Mouse (Mus musculus) kidney, embryonic 16.5 days (tissue): ENCODE data around the gene Rps6kb1. TPM values are rescaled to one million over a fixed set of nuclear protein-coding genes. Genes with fewer than 3 reads are reported as not detected.
"Not testable (repeated sequence)": the region's sequence is repeated elsewhere in the genome, so short reads cannot be mapped to it uniquely, and the experiment has no call there.

ENCODE experiments used
- ATAC-seq: fragments of 200-750 bp; cut with Nextera tagmentation; 2 replicates; pipeline ENCODE4 v1.8.0; 2017; ENCODE audit warnings: moderate TSS enrichment; ENCODE audit not compliant: low FRiP score, low TSS enrichment
- H3K27ac ChIP-seq: fragments of 300-500 bp; sonication (generic); 2 replicates; pipeline ENCODE4 v1.5.1; 2014; ENCODE audit warnings: low read length
- H3K27me3 ChIP-seq: fragments of 300-500 bp; sonication (generic); 2 replicates; pipeline ENCODE4 v1.6.1; 2014; ENCODE audit warnings: low read length, control low read depth, mixed read lengths; ENCODE audit not compliant: insufficient read depth
- H3K36me3 ChIP-seq: fragments of 300-500 bp; sonication (generic); 2 replicates; pipeline ENCODE4 v1.6.1; 2014; ENCODE audit warnings: low read length, control low read depth, mixed read lengths; ENCODE audit not compliant: insufficient read depth
- H3K4me1 ChIP-seq: fragments of 300-500 bp; sonication (generic); 2 replicates; pipeline ENCODE4 v1.6.1; 2014; ENCODE audit warnings: low read length, control low read depth, mixed read lengths; ENCODE audit not compliant: insufficient read depth
- H3K4me2 ChIP-seq: fragments of 300-500 bp; sonication (generic); replicated peaks from 2 replicates; pipeline ENCODE4 v1.6.1; 2014; ENCODE audit warnings: low read depth, low read length
- H3K4me3 ChIP-seq: fragments of 300-500 bp; sonication (generic); 2 replicates; pipeline ENCODE4 v1.5.1; 2014; ENCODE audit warnings: mild to moderate bottlenecking, low read length
- H3K9ac ChIP-seq: fragments of 300-500 bp; sonication (generic); replicated peaks from 2 replicates; pipeline ENCODE4 v1.6.1; 2014; ENCODE audit warnings: low read length
- H3K9me3 ChIP-seq: fragments of 300-500 bp; sonication (generic); 2 replicates; pipeline ENCODE4 v1.6.1; 2016; ENCODE audit warnings: low read length, control low read depth
- WGBS: fragments of 180-500 bp; shearing (Covaris S2); extraction: QIAGEN DNeasy Blood & Tissue Kit; methylation state at CpG from one replicate; pipeline ENCODE4 v1.1.7; 2014; 5-methylcytosine and 5-hydroxymethylcytosine counted together
- polyA plus RNA-seq: library from polyadenylated mRNA; unstranded; fragments of >200 nt; fragmentation: Nextera tagmentation; extraction: Ambion mirVana; gene quantifications from 2 replicates; pipeline ENCODE4 v1.2.1, GENCODE M21; 2015

Gene Rps6kb1
- polyA plus RNA-seq, 1 experiment from 2014 or later, result 51.6 TPM

DNA sequence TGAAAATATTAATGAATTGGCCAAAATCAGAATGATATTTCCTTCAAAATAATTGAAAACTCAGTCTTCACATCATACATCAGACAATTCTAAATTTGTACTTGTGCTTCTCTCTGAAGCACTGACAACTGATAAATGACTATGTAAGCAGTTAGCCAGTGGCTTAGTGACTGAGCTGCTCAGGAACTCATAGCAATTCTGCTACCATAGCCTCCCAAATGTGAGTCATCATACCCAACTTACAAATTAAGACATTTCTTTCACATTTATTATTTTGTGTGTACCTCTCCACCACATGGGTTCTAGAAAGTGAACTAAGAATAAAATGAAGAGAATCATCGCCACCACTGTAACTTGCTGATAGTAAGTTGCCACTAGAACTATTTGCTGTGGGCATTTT is 53.8 kb downstream of the Rps6kb1 start:
- Histone ChIP-seq H3K36me3 (peaks cover 20% of the 10 kb centered on the region), H3K9me3 (no peaks in the 10 kb centered on the region), H3K9ac (no peak overlapping the region), H3K27me3 (no peaks in the 10 kb centered on the region), H3K4me3 (no peak overlapping the region), H3K4me1 (peaks cover 4% of the 10 kb centered on the region), H3K27ac (no peak overlapping the region), H3K4me2 (no peak overlapping the region)
- 100% methylated on average over 1 of the region's 1 CpGs for WGBS
- ATAC-seq, result no peak

DNA sequence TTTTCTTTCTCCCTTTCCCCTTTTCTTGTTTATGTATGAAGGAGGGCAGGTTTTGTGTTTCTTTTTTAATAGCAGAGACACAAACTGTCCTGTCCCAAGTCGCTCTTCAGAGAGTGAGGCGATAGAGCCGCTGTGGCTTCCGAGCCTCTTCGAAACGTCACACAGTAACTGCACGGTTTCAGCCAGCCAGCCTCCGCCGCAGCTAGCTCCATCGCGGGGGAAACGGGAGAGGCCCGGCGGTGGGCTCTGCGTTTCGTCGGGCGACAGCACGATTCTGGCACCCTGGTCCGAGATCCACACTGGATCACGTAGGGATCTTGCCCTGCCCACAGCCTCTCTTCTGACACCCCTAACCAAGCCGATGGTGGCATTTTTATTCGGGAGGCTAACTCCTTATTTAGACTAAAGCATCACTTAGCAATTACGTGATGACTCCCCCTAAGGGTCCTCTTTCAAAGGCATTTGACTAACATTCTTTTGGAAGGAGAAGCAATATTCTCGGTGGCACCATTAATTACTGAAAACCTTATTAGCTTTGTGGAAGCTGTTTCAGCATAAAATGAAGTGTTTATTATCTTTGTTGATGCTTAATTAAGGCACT is 59.6 kb downstream of the Rps6kb1 start:
- no peaks in the 10 kb centered on the region for H3K27me3 ChIP-seq
- H3K4me2 ChIP-seq, result peak overlapping the region; percentile 72
- WGBS, result under 1% methylated on average over 25 of the region's 25 CpGs
- H3K36me3 ChIP-seq, result 0 out of 2 replicates have a peak, but pooled peaks cover 5% of the 10 kb centered on the region
- H3K4me3 ChIP-seq, result peak overlapping the region; percentile 59
- H3K9ac ChIP-seq, result peak overlapping the region; percentile 69
- no peaks in the 10 kb centered on the region for H3K9me3 ChIP-seq
- peaks cover 9% of the 10 kb centered on the region for H3K4me1 ChIP-seq
- peak; percentile 64 for ATAC-seq
- H3K27ac ChIP-seq, result peak overlapping the region; percentile 86

DNA sequence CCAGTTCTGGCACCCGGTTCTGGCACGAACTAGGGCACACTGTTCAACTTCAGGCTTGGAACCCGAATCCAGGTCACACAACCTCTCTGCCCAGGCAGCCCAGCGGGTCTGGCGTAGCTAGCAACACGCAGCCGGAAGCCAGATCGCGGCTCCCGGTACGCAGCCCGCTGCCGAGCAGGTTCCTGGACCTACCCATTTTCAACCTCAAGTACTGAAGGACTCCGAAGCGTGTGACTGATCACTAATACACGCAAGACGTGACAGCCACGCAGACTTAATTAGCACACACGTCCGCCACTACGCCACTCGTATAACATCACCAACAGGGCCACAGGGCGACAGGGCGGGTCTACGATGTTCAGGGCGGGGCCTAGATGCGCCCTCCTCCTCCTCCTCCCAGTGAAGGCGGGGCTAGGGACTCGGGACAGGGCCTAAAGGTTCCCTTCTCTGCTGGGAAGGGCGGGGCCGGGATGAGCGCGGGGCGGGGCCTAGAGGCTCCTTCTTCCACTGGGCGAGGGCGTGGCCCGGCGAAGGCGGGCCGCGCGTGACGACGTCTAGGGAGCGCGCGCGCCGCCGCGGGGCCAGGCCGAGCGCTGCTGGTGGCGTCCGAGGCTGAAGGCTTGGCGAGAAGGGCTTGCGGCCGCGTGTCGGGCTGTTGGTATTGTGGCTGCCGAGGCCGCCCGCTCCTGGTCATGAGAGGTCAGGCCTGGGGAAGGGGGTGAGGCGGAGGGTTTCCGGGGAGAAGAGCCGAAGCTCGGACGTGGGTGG is 60.3 kb downstream of the Rps6kb1 start, which contains the start of gene Rnft1:
Gene Rnft1 (plus strand): TSS at position 557 of the 768 bp plus-strand sequence.
- H3K4me1 ChIP-seq, result peaks cover 9% of the 10 kb centered on the region
- H3K9me3 ChIP-seq, result no peaks in the 10 kb centered on the region
- H3K4me3 ChIP-seq, result peak within 1 kb of the TSS; percentile 59
- no peaks in the 10 kb centered on the region for H3K27me3 ChIP-seq
- H3K27ac ChIP-seq, result peak within 1 kb of the TSS; percentile 86
- H3K36me3 ChIP-seq, result no peaks in the 10 kb centered on the region
- under 1% methylated on average over 68 of the region's 68 CpGs for WGBS
- ATAC-seq, result peak; percentile 99
- H3K4me2 ChIP-seq, result peak within 1 kb of the TSS; percentile 72
- peak within 1 kb of the TSS; percentile 69 for H3K9ac ChIP-seq

DNA sequence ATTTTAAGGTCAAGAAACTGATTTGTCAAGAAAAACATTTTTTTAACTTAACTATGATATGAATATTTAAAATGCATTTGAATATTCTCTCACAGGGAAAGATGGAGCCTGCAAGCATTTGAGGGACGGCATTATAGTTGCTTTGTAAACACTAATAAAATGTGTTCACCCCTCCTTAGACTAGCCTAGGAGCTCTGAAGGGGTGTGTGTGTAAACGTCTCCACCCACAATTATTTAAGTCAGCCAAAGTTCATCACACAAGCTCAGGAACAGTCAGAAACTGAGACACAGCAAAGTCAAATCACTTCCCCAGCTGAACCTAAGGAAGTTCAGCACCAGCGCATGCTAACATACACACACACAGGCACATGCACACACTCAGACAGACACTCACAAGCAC is 71.0 kb downstream of the Rps6kb1 start:
- H3K27me3 ChIP-seq, result no peaks in the 10 kb centered on the region
- no peaks in the 10 kb centered on the region for H3K9me3 ChIP-seq
- peak overlapping the region; percentile 50 for H3K4me2 ChIP-seq
- 37% methylated on average over 3 of the region's 3 CpGs for WGBS
- H3K4me1 ChIP-seq, result peaks cover 16% of the 10 kb centered on the region; the same call in 1 of the 2 replicates
- H3K4me3 ChIP-seq, result no peak overlapping the region
- no peak for ATAC-seq
- no peak overlapping the region for H3K27ac ChIP-seq
- no peak overlapping the region for H3K9ac ChIP-seq
- H3K36me3 ChIP-seq, result no peaks in the 10 kb centered on the region

DNA sequence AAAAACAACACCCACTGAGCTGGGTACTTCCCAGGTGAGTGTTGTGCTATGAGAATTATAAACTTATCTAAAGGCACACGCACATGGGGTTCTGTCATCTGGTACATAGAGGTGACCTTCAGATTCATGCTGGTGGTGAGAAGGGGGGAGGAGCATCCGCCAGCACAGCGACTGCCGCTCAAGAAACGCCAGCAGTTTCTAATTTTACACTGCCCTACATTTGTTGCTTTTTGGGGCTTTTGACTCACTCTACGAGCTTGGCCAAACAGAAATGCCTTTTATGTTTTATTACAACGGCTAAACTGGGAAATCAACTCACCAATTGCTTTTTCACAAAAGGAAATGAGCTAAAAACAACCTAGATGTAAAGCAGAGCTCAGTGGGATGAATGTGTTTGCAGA is 71.8 kb downstream of the Rps6kb1 start:
- H3K9me3 ChIP-seq, result no peaks in the 10 kb centered on the region
- no peaks in the 10 kb centered on the region for H3K27me3 ChIP-seq
- 19% methylated on average over 7 of the region's 7 CpGs for WGBS
- no peaks in the 10 kb centered on the region for H3K36me3 ChIP-seq
- peak overlapping the region; percentile 50 for H3K4me2 ChIP-seq
- no peak for ATAC-seq
- peak overlapping the region; percentile 33 for H3K4me3 ChIP-seq
- H3K9ac ChIP-seq, result peak overlapping the region; percentile 33
- peak overlapping the region; percentile 25; the same call in 1 of the 2 replicates for H3K27ac ChIP-seq
- H3K4me1 ChIP-seq, result peaks cover 16% of the 10 kb centered on the region; the same call in 1 of the 2 replicates

DNA sequence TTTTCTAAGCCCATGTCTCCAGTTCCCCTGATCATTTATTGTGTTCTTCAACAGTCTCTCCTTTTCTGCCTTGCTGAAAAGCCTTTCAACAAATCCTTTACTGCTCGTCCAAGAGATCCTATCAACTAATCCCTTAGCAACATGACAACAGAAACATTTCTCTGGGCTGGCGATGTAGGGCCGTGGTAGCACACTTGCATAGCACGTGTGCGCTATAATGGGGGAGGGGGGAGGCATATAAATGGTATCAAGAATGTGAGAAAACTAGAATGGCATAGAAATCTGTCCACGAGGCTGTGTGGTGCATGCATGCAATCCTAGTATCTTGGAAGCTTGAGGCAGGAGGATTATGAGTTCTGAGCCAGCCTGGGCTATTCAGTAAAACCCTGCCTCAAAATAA is 72.8 kb downstream of the Rps6kb1 start:
- Histone ChIP-seq H3K27me3 (no peaks in the 10 kb centered on the region), H3K36me3 (no peaks in the 10 kb centered on the region), H3K4me2 (no peak overlapping the region), H3K9me3 (no peaks in the 10 kb centered on the region), H3K27ac (no peak overlapping the region), H3K9ac (no peak overlapping the region), H3K4me1 (peaks cover 16% of the 10 kb centered on the region; the same call in 1 of the 2 replicates), H3K4me3 (no peak overlapping the region)
- WGBS, result 74% methylated on average over 6 of the region's 6 CpGs
- no peak for ATAC-seq

DNA sequence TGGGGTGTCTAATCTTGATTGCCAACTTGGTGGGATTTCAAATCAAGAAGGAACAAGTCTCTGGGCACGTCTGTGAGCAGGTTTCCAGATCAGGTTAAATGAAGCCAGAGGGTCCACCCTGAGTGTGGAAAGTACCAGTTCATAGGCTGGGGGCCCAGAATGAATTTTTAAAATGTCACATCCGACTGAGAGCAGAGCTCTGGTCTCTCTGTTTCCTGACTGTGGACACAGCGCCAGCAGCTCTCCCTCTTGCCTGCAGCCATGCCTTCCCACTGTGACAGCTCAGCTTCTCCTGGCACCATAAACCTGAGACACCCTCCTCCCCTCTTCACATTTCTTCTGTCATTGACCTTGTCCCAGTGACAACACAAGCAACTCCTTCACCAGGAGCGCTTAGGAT is 75.6 kb downstream of the Rps6kb1 start:
- Histone ChIP-seq H3K27me3 (no peaks in the 10 kb centered on the region), H3K27ac (no peak overlapping the region), H3K9me3 (no peaks in the 10 kb centered on the region), H3K36me3 (no peaks in the 10 kb centered on the region), H3K4me1 (peaks cover 13% of the 10 kb centered on the region; the same call in 1 of the 2 replicates), H3K4me3 (no peak overlapping the region), H3K4me2 (no peak overlapping the region), H3K9ac (no peak overlapping the region)
- ATAC-seq, result no peak
- WGBS, result 63% methylated on average over 4 of the region's 4 CpGs

DNA sequence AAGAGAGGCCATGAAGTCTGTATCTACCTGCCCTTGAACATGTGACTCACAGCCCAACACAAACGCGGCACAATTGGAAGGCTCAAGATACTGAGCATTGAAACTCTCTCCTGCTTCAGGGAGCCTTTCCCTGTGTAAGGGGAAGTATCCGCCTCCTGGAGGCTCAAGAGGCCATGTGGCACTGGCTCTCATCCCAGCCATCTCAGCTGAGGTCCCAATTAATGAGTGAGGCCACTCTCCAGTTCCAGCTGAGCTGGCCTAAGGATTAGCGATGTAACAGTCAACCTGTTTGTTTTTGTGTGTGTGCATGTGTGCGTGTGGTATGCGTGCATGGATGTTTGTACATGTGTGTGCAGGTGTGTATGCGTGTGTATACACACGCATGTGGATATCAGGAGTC is 76.3 kb downstream of the Rps6kb1 start:
- no peak for ATAC-seq
- Histone ChIP-seq H3K4me1 (0 out of 2 replicates have a peak, but pooled peaks cover 9% of the 10 kb centered on the region), H3K4me3 (no peak overlapping the region), H3K36me3 (no peaks in the 10 kb centered on the region), H3K4me2 (no peak overlapping the region), H3K27me3 (no peaks in the 10 kb centered on the region), H3K27ac (no peak overlapping the region), H3K9ac (no peak overlapping the region), H3K9me3 (no peaks in the 10 kb centered on the region)
- 84% methylated on average over 8 of the region's 8 CpGs for WGBS

DNA sequence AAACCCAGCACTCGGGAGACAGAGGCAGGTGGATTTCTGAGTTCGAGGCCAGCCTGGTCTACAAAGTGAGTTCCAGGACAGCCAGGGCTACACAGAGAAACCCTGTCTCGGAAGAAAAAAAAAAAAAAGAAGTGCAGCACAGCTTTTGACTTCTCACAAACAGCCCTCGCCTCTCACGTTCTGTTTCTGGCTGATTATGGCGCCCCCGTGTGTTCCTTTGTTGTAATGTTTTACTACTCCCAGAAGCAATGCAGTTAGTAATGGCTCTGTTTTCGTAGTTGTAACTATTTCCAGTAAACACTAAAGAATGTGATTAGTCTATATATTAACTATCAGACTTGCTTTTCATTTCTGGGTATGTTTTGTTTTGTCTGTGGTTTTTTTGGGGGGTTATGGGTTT is 80.3 kb downstream of the Rps6kb1 start:
- H3K27ac ChIP-seq, ATAC-seq, H3K36me3 ChIP-seq, H3K27me3 ChIP-seq, H3K4me3 ChIP-seq, H3K4me1 ChIP-seq, H3K9me3 ChIP-seq, H3K4me2 ChIP-seq, H3K9ac ChIP-seq: not testable (repeated sequence)
- WGBS, result 14% methylated on average over 8 of the region's 8 CpGs

DNA sequence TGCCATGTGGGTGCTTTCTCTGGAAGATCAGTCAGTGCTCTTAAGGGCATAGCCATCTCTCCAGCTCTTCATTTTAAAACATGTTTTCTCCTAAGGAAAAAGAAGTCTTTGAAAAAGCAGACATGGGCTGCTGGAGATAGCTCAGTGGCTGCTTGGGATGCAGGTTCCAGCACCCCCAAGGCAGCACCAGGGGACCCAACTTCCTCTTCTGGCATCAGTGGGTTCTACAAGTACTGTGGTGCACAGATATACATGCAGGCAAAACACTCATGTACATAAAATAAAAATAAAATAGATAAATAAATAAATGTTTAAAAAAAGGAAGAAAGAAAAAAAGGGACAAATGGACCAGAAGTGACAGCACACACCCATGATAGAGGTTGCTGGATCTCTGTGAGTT is 82.0 kb downstream of the Rps6kb1 start:
- Histone ChIP-seq H3K9ac (no peak overlapping the region), H3K4me3 (no peak overlapping the region), H3K4me1 (no peaks in the 10 kb centered on the region), H3K36me3 (no peaks in the 10 kb centered on the region), H3K27me3 (no peaks in the 10 kb centered on the region), H3K4me2 (no peak overlapping the region), H3K9me3 (0 out of 2 replicates have a peak, but pooled peaks cover 3% of the 10 kb centered on the region), H3K27ac (no peak overlapping the region)
- no peak for ATAC-seq
